Mouse (Mus musculus) kidney, adult 2 months (tissue): ENCODE data around the gene Rcc2.

Experiments used
- CTCF ChIP-seq: fragments of 200-500 bp; conservative IDR thresholded peaks from 2 replicates; pipeline ENCODE4 v1.5.1; 2011; ENCODE audit warnings: low read depth, mild to moderate bottlenecking, control low read depth, low read length, moderate library complexity, mixed read lengths; ENCODE audit not compliant: insufficient read depth, insufficient read length
- POLR2A ChIP-seq: fragments of 200-500 bp; IDR thresholded peaks from one replicate; pipeline ENCODE4 v1.6.1; 2011; ENCODE audit warnings: low read depth, low read length, control low read depth

GRCm38 (mm10) chr4:140653835-140654583 is 46.3 kb upstream of the Rcc2 start:
- TF ChIP-seq CTCF, result no peak
- no peak for TF ChIP-seq POLR2A
